Mouse (Mus musculus) liver, embryonic 11.5 days (tissue): ENCODE results near the gene Esrrb. TPM values are rescaled to one million over a fixed set of nuclear protein-coding genes. Genes with fewer than 3 reads are reported as not detected.
A peak's percentile ranks its signal among the peaks of the same experiment; 100 is the strongest.

Source experiments
- ATAC-seq: fragments of 200-750 bp; cut with Nextera tagmentation; replicated peaks from 2 replicates; pipeline ENCODE4 v1.8.0; 2017; ENCODE audit warnings: moderate number of reproducible peaks, mild to moderate bottlenecking, moderate TSS enrichment, moderate library complexity; ENCODE audit not compliant: low FRiP score
- DNase-seq: peaks from one replicate; pipeline ENCODE4 v3.0.0-alpha.2; 2017; ENCODE audit warnings: low spot score
- H3K27ac ChIP-seq: fragments of 300-500 bp; sonication (generic); 2 replicates; pipeline ENCODE4 v1.5.1; 2014; ENCODE audit warnings: mild to moderate bottlenecking, low read depth, low read length, control low read depth
- H3K27me3 ChIP-seq: fragments of 300-500 bp; sonication (generic); replicated peaks from 2 replicates; pipeline ENCODE4 v1.6.1; 2014; ENCODE audit warnings: low read length, mixed read lengths; ENCODE audit not compliant: control insufficient read depth, insufficient read depth
- H3K36me3 ChIP-seq: fragments of 300-500 bp; sonication (generic); 2 replicates; pipeline ENCODE4 v1.6.1; 2014; ENCODE audit warnings: mild to moderate bottlenecking, low read length, moderate library complexity, mixed read lengths; ENCODE audit not compliant: control insufficient read depth, insufficient read depth
- H3K4me1 ChIP-seq: fragments of 300-500 bp; sonication (generic); replicated peaks from 2 replicates; pipeline ENCODE4 v1.6.1; 2014; ENCODE audit warnings: low read length, mixed read lengths; ENCODE audit not compliant: control insufficient read depth, insufficient read depth
- H3K4me2 ChIP-seq: fragments of 300-500 bp; sonication (generic); 2 replicates; pipeline ENCODE4 v1.6.1; 2014; ENCODE audit warnings: mild to moderate bottlenecking, control low read depth, moderate library complexity
- H3K4me3 ChIP-seq: fragments of 300-500 bp; sonication (generic); 2 replicates; pipeline ENCODE4 v1.5.1; 2014; ENCODE audit warnings: low read depth, low read length, control low read depth
- H3K9ac ChIP-seq: fragments of 300-500 bp; sonication (generic); 2 replicates; pipeline ENCODE4 v1.6.1; 2014; ENCODE audit warnings: low read depth, low read length, control low read depth
- H3K9me3 ChIP-seq: fragments of 300-500 bp; sonication (generic); 2 replicates; pipeline ENCODE4 v1.6.1; 2016; ENCODE audit warnings: low read length, inconsistent platforms, mixed read lengths; ENCODE audit not compliant: control insufficient read depth
- WGBS: fragments of 180-500 bp; shearing (Covaris S2); extraction: QIAGEN DNeasy Blood & Tissue Kit; methylation state at CpG from one replicate; pipeline ENCODE4 v1.1.7; 2014; 5-methylcytosine and 5-hydroxymethylcytosine counted together
- polyA plus RNA-seq: library from polyadenylated mRNA; unstranded; fragments of >200 nt; fragmentation: Nextera tagmentation; extraction: Ambion mirVana; gene quantifications from 2 replicates; pipeline ENCODE4 v1.2.1, GENCODE M21; 2014

Esrrb gene
- polyA plus RNA-seq, 1 experiment from 2014 or later: not detected

GRCm38 (mm10) chr12:86394773-86395172, 33.9 kb downstream of the Esrrb start:
- H3K4me3 ChIP-seq: no peak overlapping the region
- DNase-seq: no peak
- H3K27ac ChIP-seq: no peak overlapping the region
- no peak overlapping the region for H3K9ac ChIP-seq
- WGBS: 70% methylated on average over 12 of the region's 12 CpGs
- ATAC-seq: no peak
- no peaks in the 10 kb centered on the region for H3K36me3 ChIP-seq
- no peaks in the 10 kb centered on the region for H3K4me1 ChIP-seq
- H3K27me3 ChIP-seq: no peaks in the 10 kb centered on the region
- no peak overlapping the region for H3K4me2 ChIP-seq
- no peaks in the 10 kb centered on the region for H3K9me3 ChIP-seq

DNA sequence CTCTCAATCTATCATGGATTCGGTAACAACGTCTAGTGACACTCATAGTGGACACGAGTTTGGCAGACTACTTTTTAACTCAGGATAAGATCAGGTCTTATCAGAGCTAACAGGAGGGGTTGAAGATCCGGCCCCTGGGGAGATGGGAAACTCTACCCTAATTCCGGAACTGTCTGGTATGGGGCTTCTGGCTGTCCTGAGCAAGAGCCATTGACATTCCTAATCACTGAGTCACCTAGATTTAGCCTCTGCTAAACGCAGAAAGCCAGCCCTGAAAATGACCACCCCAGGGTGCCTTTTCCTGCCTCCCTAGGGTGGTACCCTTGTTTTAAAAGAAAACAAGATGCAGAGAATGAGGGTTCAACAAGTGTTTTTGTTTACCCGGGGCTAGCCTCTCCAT, 34.4 kb downstream of the Esrrb start:
- Histone ChIP-seq H3K4me2 (no peak overlapping the region), H3K9me3 (no peaks in the 10 kb centered on the region), H3K27ac (no peak overlapping the region), H3K27me3 (no peaks in the 10 kb centered on the region), H3K36me3 (no peaks in the 10 kb centered on the region), H3K4me3 (no peak overlapping the region), H3K4me1 (no peaks in the 10 kb centered on the region), H3K9ac (no peak overlapping the region)
- no peak for DNase-seq
- 24% methylated on average over 7 of the region's 7 CpGs for WGBS
- ATAC-seq: no peak

DNA sequence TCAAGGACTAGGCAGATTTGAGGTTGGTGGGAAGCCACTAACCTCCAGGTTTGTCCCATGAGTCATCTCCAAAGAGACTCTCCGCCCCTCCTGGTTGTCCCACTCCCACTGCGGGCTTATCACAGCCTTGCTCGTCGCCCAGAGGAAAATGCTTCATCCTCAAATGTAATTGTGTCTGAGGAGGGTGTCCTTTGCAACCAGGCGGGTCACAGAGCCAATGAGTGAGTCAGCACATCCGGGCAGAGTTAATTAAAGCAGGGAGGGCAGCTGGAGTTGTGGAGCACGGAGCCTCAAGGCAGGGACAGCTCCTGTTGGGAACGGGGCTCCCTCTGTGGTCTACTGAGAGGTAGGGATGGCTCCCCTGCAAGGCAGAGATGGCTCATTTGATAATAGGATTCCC, 37.8 kb downstream of the Esrrb start:
- Histone ChIP-seq H3K4me3 (no peak overlapping the region), H3K9me3 (no peaks in the 10 kb centered on the region), H3K27me3 (peaks cover 11% of the 10 kb centered on the region; the same call in 1 of the 2 replicates), H3K36me3 (no peaks in the 10 kb centered on the region), H3K4me2 (no peak overlapping the region), H3K9ac (no peak overlapping the region), H3K27ac (no peak overlapping the region), H3K4me1 (no peaks in the 10 kb centered on the region)
- ATAC-seq: no peak
- DNase-seq: no peak
- WGBS: 15% methylated on average over 8 of the region's 8 CpGs

DNA sequence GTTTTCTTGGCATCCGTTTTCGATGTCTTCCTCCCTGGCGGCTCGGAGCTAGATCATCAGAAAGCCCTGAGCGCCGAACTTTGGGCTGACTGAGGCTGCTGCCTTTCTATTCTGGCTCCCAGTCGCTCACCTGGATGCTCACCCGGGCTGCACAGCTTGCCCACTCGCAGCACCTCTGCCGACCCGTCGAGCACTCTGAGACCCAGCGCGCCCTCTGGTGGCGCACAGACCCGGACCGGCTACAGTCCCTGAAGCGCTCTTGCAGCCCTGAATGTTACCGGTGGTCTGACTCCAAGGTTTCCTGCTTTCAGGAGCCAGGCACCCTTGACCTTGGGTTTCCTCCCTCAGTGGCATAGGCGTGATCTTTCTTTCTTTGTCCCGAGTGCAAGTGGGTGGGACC, 41.8 kb downstream of the Esrrb start:
- Histone ChIP-seq H3K27me3 (peaks cover 13% of the 10 kb centered on the region; the same call in 1 of the 2 replicates), H3K27ac (no peak overlapping the region), H3K36me3 (no peaks in the 10 kb centered on the region), H3K9me3 (no peaks in the 10 kb centered on the region), H3K4me3 (peak overlapping the region; percentile 12; the same call in 1 of the 2 replicates), H3K4me2 (peak overlapping the region; percentile 37), H3K4me1 (no peaks in the 10 kb centered on the region), H3K9ac (no peak overlapping the region)
- DNase-seq (peak; percentile 74), ATAC-seq (no peak)
- WGBS: 5% methylated on average over 21 of the region's 21 CpGs

- Histone ChIP-seq H3K9ac (no peak overlapping the region), H3K27ac (no peak overlapping the region), H3K4me3 (peak overlapping the region; percentile 47), H3K27me3 (peaks cover 75% of the 10 kb centered on the region), H3K9me3 (no peaks in the 10 kb centered on the region), H3K36me3 (no peaks in the 10 kb centered on the region), H3K4me2 (peak overlapping the region; percentile 64), H3K4me1 (no peaks in the 10 kb centered on the region)
- ATAC-seq (peak; percentile 36; the same call in 1 of the 2 replicates), DNase-seq (peak; percentile 46)
- 1% methylated on average over 37 of the region's 37 CpGs for WGBS
These were observed 60.6 kb downstream of the Esrrb start for GRCm38 (mm10) chr12:86421490-86421904.

DNA sequence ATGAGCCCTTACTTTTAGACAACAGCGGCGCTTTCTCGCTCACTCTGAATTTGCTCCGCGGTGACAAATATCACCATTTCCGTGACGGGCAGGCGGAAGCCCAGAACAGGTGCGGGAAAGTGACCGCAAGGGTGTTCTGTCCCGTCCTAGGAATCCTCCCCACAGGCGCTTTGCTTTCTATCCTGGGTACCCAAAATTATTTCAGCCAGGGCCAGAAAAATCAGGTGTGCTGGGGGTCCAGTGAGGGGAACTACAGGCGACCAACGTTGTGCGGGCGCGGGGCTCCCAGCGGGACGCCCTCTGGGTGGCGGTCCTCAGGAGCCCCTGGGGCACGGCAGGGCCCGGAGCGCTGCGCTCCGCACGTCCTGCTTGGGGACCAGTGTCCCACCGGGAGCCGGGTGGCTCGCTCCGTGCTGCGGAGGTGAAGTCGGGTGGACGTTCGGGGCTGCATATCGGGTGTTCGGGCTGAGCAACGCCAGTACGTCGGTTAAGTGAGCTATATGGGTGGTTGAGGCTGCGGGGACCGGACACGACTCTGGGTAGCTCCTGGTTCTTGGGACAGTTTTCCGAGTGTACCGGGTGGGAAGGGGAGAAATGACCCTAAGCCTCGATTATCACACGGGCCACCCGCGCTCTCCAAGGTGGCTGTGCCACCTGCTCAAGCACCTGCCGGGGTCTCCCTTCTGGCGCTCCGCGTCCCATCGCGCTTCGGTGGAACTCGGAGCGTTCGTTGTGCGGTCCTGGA, 61.4 kb downstream of the Esrrb start:
- WGBS: 3% methylated on average over 59 of the region's 59 CpGs
- Histone ChIP-seq H3K27me3 (peaks cover 77% of the 10 kb centered on the region), H3K9ac (no peak overlapping the region), H3K4me2 (peak overlapping the region; percentile 64), H3K36me3 (no peaks in the 10 kb centered on the region), H3K4me1 (no peaks in the 10 kb centered on the region), H3K9me3 (no peaks in the 10 kb centered on the region), H3K27ac (no peak overlapping the region), H3K4me3 (peak overlapping the region; percentile 47)
- ATAC-seq (no peak), DNase-seq (no peak)

DNA sequence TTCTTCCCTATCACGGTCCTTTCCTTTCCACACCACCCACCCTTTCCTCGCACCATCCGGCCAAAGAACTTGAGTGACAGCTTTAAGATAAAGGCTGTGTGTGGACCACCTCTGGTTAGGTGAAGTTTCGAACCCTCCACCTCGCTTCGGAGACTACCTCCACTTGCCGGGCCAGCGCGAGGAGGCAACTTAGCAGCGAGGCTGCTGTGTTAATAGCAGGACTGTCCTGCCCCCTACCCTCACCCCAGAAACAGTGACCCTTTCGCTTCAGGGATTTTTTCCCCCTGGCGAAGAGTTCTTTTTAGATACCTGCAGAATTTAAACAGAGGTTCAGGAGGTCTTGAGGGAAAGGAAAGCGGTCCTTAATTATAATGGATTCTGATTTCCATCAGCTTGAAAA, 62.2 kb downstream of the Esrrb start:
- DNase-seq (no peak), ATAC-seq (no peak)
- H3K4me2 ChIP-seq: no peak overlapping the region
- no peak overlapping the region for H3K4me3 ChIP-seq
- H3K9me3 ChIP-seq: no peaks in the 10 kb centered on the region
- H3K27ac ChIP-seq: no peak overlapping the region
- no peak overlapping the region for H3K9ac ChIP-seq
- H3K27me3 ChIP-seq: peaks cover 73% of the 10 kb centered on the region
- H3K4me1 ChIP-seq: no peaks in the 10 kb centered on the region
- WGBS: 8% methylated on average over 13 of the region's 13 CpGs
- no peaks in the 10 kb centered on the region for H3K36me3 ChIP-seq

DNA sequence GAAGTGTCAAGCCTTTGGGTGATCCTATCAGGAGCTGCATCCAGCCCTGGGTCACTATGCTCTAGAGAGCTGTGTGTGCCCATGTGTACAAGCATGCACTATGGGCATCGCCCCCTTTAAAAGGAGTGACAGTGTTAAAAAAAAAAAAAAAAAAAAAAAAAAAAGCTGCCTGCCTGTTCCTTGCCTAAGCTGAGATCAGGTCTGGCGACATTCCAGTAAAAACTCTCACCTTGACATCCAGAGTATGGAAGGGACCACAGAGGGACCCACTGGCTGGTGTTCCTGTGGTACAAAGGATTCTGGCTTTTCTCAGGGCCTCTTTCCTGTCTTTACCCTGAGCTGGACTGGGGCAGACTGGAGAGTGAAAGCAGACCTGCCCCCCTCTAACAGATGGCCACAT, 66.7 kb downstream of the Esrrb start:
- H3K9me3 ChIP-seq: no peaks in the 10 kb centered on the region
- H3K4me1 ChIP-seq: no peaks in the 10 kb centered on the region
- H3K27ac ChIP-seq: no peak overlapping the region
- no peak overlapping the region for H3K9ac ChIP-seq
- peaks cover 35% of the 10 kb centered on the region for H3K27me3 ChIP-seq
- no peak for ATAC-seq
- WGBS: 54% methylated on average over 2 of the region's 2 CpGs
- H3K4me2 ChIP-seq: no peak overlapping the region
- DNase-seq: no peak
- H3K4me3 ChIP-seq: no peak overlapping the region
- no peaks in the 10 kb centered on the region for H3K36me3 ChIP-seq

DNA sequence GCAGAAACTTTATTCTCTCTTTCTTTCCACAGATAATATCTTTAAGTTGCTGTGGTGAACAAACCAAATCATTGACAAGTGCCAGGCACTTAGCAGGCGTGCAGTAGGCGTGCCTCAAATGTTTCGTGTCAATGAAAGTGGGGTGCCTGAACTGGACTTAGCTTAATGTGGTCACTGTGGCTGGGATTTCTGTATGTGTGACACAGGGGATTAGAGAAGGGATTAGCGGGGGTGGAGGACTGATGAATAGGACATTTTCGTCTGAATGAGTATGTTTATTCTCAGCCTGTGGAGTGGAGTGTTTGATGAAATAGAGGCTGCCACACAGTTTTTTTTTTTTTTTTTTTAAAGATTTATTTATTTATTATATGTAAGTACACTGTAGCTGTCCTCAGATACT, 70.8 kb downstream of the Esrrb start:
- H3K27ac ChIP-seq: no peak overlapping the region
- H3K9me3 ChIP-seq: no peaks in the 10 kb centered on the region
- H3K9ac ChIP-seq: no peak overlapping the region
- no peaks in the 10 kb centered on the region for H3K4me1 ChIP-seq
- H3K36me3 ChIP-seq: no peaks in the 10 kb centered on the region
- peaks cover 7% of the 10 kb centered on the region for H3K27me3 ChIP-seq
- H3K4me3 ChIP-seq: no peak overlapping the region
- DNase-seq (no peak), ATAC-seq (no peak)
- no peak overlapping the region for H3K4me2 ChIP-seq
- WGBS: 80% methylated on average over 5 of the region's 5 CpGs
